Mouse (Mus musculus) cerebellum, postnatal 14 days (tissue): Measurements from ENCODE around the gene Minos1.

Experiments
- DNase-seq, 2 experiments: peaks; one replicate each; pipeline ENCODE4 v3.0.0; 2021; ENCODE audit warnings: mixed read lengths in 2 of 2

The Minos1 gene

GRCm38 (mm10) chr4:139092356-139093195 is 38.3 kb downstream of the Minos1 start, which contains the start of gene Nbl1:
Nbl1 (minus strand) TSS chr4:139092993.
- peak in 1 of 2 experiments; percentile 42 for DNase-seq

GRCm38 (mm10) chr4:139091478-139092355 is 39.2 kb downstream of the Minos1 start:
- peak in 1 of 2 experiments; percentile 38 for DNase-seq

- DNase-seq, result no peak
Measured at GRCm38 (mm10) chr4:139091066-139091465, 39.8 kb downstream of the Minos1 start.

- no peak for DNase-seq
Measured at GRCm38 (mm10) chr4:139090303-139090940, 40.5 kb downstream of the Minos1 start.

GRCm38 (mm10) chr4:139088982-139089671 is 41.8 kb downstream of the Minos1 start:
- no peak for DNase-seq

- no peak for DNase-seq
Measured at GRCm38 (mm10) chr4:139086984-139087383, 43.9 kb downstream of the Minos1 start.

- peak; percentile 92 to 95 for DNase-seq
Measured at GRCm38 (mm10) chr4:139086037-139086436, 44.9 kb downstream of the Minos1 start.

- peak in 1 of 2 experiments; percentile 34 for DNase-seq
Measured at GRCm38 (mm10) chr4:139085337-139085736, 45.6 kb downstream of the Minos1 start.

GRCm38 (mm10) chr4:139082790-139083564 is 47.9 kb downstream of the Minos1 start:
- DNase-seq, result peak; percentile 68 to 84

GRCm38 (mm10) chr4:139081270-139081931 is 49.5 kb downstream of the Minos1 start:
- DNase-seq, result peak; percentile 67 to 69

GRCm38 (mm10) chr4:139080259-139080658 is 50.7 kb downstream of the Minos1 start:
- no peak for DNase-seq

- no peak for DNase-seq
Measured at GRCm38 (mm10) chr4:139079439-139079838, 51.5 kb downstream of the Minos1 start.

GRCm38 (mm10) chr4:139078726-139079125 is 52.2 kb downstream of the Minos1 start:
- peak in 1 of 2 experiments; percentile 52 for DNase-seq

GRCm38 (mm10) chr4:139078313-139078712 is 52.6 kb downstream of the Minos1 start:
- peak; percentile 58 to 60 for DNase-seq

- no peak for DNase-seq
Measured at GRCm38 (mm10) chr4:139075915-139076314, 55.0 kb downstream of the Minos1 start.

GRCm38 (mm10) chr4:139075041-139075711 is 55.7 kb downstream of the Minos1 start, which contains the start of gene Htr6:
Htr6 (minus strand) TSS chr4:139075570.
- DNase-seq, result no peak

- DNase-seq, result peak; percentile 54 to 57
Measured at GRCm38 (mm10) chr4:139074060-139074459, 56.9 kb downstream of the Minos1 start.

- DNase-seq, result peak; percentile 58
Measured at GRCm38 (mm10) chr4:139068287-139068686, 62.6 kb downstream of the Minos1 start.

- DNase-seq, result no peak
Measured at GRCm38 (mm10) chr4:139064831-139065230, 66.1 kb downstream of the Minos1 start.

- DNase-seq, result no peak
Measured at GRCm38 (mm10) chr4:139059569-139059968, 71.3 kb downstream of the Minos1 start.
